In the genomic region with DNA sequence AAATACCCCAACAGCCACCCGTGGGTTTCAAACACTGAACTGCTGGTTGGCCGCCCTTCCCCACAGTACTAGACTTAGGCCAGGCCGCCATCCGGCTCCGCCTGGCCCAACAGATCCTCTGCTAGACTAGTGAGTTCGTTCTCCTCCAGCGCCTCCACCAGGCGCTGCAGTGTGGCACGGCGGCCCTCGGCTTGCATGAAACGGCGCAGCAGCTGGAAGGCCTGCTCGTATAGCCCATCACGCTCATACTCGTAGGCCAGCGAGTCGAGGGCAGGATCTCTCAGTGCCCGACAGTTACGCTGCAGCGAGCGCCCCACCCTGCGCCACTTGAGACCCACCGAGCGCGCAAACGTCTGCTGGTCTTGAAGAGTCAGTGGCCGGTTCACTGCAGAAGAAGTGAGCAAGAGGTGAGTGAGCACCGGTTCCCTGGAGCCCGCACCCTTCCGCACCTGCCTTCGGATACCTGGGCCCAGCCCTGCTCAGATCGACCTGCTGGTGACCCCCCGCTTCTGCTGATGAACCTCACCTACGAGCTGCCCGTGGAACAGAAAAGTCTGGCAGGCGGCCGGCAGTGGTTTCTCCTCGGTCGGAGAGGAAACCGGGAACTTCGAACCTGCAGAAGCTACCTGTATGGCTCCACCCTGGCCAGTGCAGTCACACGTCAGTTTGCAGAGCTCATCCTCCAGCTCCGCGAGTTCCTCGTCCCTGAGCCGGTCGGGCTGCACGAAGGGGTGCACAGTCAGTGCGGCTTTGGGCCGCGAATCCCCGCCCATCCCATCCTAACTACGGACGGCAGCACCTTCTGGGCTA, we compare ENCODE assay signal across 8 mouse cellular contexts. TPM values are rescaled to one million over a fixed set of nuclear protein-coding genes. Genes with fewer than 3 reads are reported as not detected.
DNase-seq lines count a peak whose midpoint lies in the region; ATAC-seq and TF ChIP-seq lines count a peak whose summit lies in the region.

No protein-coding gene starts in this region.

- peak; percentile 22 for ATAC-seq in forebrain, embryonic 13.5 days
- ATAC-seq in monocyte, adult 5-6 weeks (replicated peaks; ENCODE audit: insufficient number of reproducible peaks, low FRiP score, low TSS enrichment, poor library complexity, severe bottlenecking) = 0 out of 2 replicates have a peak, but pooled peaks have one; percentile 7

- no peaks in the 10 kb centered on the region for H3K27me3 ChIP-seq in kidney, adult 2 months (replicated peaks; ENCODE audit: control insufficient read depth, insufficient read depth, low read length)
- H3K27me3 ChIP-seq in forebrain, embryonic 13.5 days = peaks cover 88% of the 10 kb centered on the region

- peak overlapping the region; percentile 79 for H3K4me2 ChIP-seq in forebrain, embryonic 13.5 days

- TF ChIP-seq POLR2A in kidney, adult 2 months (IDR thresholded peaks at IDR 0.05; ENCODE audit: low read depth, low read length) = no peak
- TF ChIP-seq POLR2A in brain, embryonic 14.5 days (IDR thresholded peaks at IDR 0.05; ENCODE audit: borderline replicate concordance, extremely low read depth, insufficient read depth, insufficient read length, poor library complexity, severe bottlenecking) = no peak

- H3K9ac ChIP-seq in forebrain, embryonic 13.5 days = peak overlapping the region; percentile 64

- no peak for DNase-seq in kidney, adult 2 months
- DNase-seq in kidney, postnatal 14 days = no peak
- peak; percentile 65 for DNase-seq in brain, embryonic 14.5 days (ENCODE audit: low read depth)
- peak; percentile 44 for DNase-seq in liver
- no peak for DNase-seq in ovary, postnatal 36 days (ENCODE audit: low spot score)
- DNase-seq in right cerebral cortex, adult 18-20 months = no peak

- no peak overlapping the region for H3K27ac ChIP-seq in kidney, adult 2 months (ENCODE audit: insufficient read depth, low read depth, low read length)
- no peak overlapping the region for H3K27ac ChIP-seq in forebrain, embryonic 13.5 days

- no peaks in the 10 kb centered on the region for H3K9me3 ChIP-seq in forebrain, embryonic 13.5 days (replicated peaks)

- peaks cover 3% of the 10 kb centered on the region; the same call in 1 of the 2 replicates for H3K4me1 ChIP-seq in kidney, adult 2 months (ENCODE audit: control insufficient read depth, insufficient read depth, low read length)
- H3K4me1 ChIP-seq in forebrain, embryonic 13.5 days = peaks cover 27% of the 10 kb centered on the region

- H3K36me3 ChIP-seq in kidney, adult 2 months (ENCODE audit: control insufficient read depth, insufficient read depth, low read length) = no peaks in the 10 kb centered on the region
- no peaks in the 10 kb centered on the region for H3K36me3 ChIP-seq in forebrain, embryonic 13.5 days (ENCODE audit: poor library complexity, severe bottlenecking)

- no peak for TF ChIP-seq CTCF in kidney, adult 2 months (conservative IDR thresholded peaks at IDR 0.05; ENCODE audit: insufficient read depth, insufficient read length, low read depth, low read length)
- TF ChIP-seq CTCF in brain, embryonic 14.5 days (IDR thresholded peaks at IDR 0.05; ENCODE audit: borderline replicate concordance, extremely low read depth, insufficient read depth, insufficient read length) = 0 out of 2 replicates have a peak, but pooled peaks have one; percentile 14

- 36% methylated on average over 55 of the region's 55 CpGs for WGBS in kidney, adult 2 months
- 2% methylated on average over 55 of the region's 55 CpGs for WGBS in forebrain, embryonic 13.5 days

- H3K4me3 ChIP-seq in kidney, adult 2 months (ENCODE audit: insufficient read depth, low read depth, low read length) = peak overlapping the region; percentile 34; the same call in 1 of the 2 replicates
- H3K4me3 ChIP-seq in forebrain, embryonic 13.5 days = peak overlapping the region; percentile 41

RNA-seq across cellular contexts. Expression of a gene that starts 4.2 kb away (rescaled TPM):
- polyA plus RNA-seq in kidney, adult 2 months (2012; rRNA removed) = 4.8 and 5.3 TPM in 2 replicates
- 5.9 and 6.6 TPM in 2 replicates for polyA plus RNA-seq in brain, embryonic 14.5 days (2012; rRNA removed)
- polyA plus RNA-seq in forebrain, embryonic 13.5 days (2015; fragmentation: Nextera tagmentation; extraction: Ambion mirVana) = 1.3 and 2.4 TPM in 2 replicates
- total RNA-seq in monocyte, adult 5-6 weeks (2017) = 0.29 TPM in 1 of 3 replicates, not detected in the others

RNA-seq across cellular contexts. Expression of a gene that starts 5.3 kb away (rescaled TPM):
- 13.1 and 13.5 TPM in 2 replicates for polyA plus RNA-seq in kidney, adult 2 months (2012; rRNA removed)
- polyA plus RNA-seq in brain, embryonic 14.5 days (2012; rRNA removed) = 7.1 and 7.9 TPM in 2 replicates
- polyA plus RNA-seq in forebrain, embryonic 13.5 days (2015; fragmentation: Nextera tagmentation; extraction: Ambion mirVana) = 13.2 and 13.3 TPM in 2 replicates
- 16.2 to 28.9 TPM (median 23.3 TPM) in 3 replicates for total RNA-seq in monocyte, adult 5-6 weeks (2017)

RNA-seq across cellular contexts. Expression of a gene that starts 5.3 kb away (rescaled TPM):
- polyA plus RNA-seq in kidney, adult 2 months (2012; rRNA removed) = 6.9 and 8.3 TPM in 2 replicates
- polyA plus RNA-seq in brain, embryonic 14.5 days (2012; rRNA removed) = 1.00 TPM in 2 replicates
- 0.44 and 0.58 TPM in 2 replicates for polyA plus RNA-seq in forebrain, embryonic 13.5 days (2015; fragmentation: Nextera tagmentation; extraction: Ambion mirVana)
- total RNA-seq in monocyte, adult 5-6 weeks (2017) = 3.6 to 5.0 TPM in 2 of 3 replicates, not detected in the other

RNA-seq across cellular contexts. Expression of a gene that starts 10.5 kb away (rescaled TPM):
- polyA plus RNA-seq in kidney, adult 2 months (2012; rRNA removed) = 2.1 and 2.7 TPM in 2 replicates
- polyA plus RNA-seq in brain, embryonic 14.5 days (2012; rRNA removed) = 0.42 and 0.60 TPM in 2 replicates
- 0.10 and 0.13 TPM in 2 replicates for polyA plus RNA-seq in forebrain, embryonic 13.5 days (2015; fragmentation: Nextera tagmentation; extraction: Ambion mirVana)
- 0.96 to 2.5 TPM in 2 of 3 replicates, not detected in the other for total RNA-seq in monocyte, adult 5-6 weeks (2017)

RNA-seq across cellular contexts. Expression of a gene that starts 16.8 kb away (rescaled TPM):
- polyA plus RNA-seq in kidney, adult 2 months (2012; rRNA removed) = 4.8 and 5.6 TPM in 2 replicates
- 1.3 and 1.8 TPM in 2 replicates for polyA plus RNA-seq in brain, embryonic 14.5 days (2012; rRNA removed)
- 2.4 and 3.0 TPM in 2 replicates for polyA plus RNA-seq in forebrain, embryonic 13.5 days (2015; fragmentation: Nextera tagmentation; extraction: Ambion mirVana)
- total RNA-seq in monocyte, adult 5-6 weeks (2017) = not detected in 3 replicates

Comparison
In these comparisons a context has a peak if more than half of its experiments do, and no peak if none do; other contexts are left out.
1. DNase-seq: peak in brain, embryonic 14.5 days (single experiment) and liver (single experiment); none in kidney, adult 2 months (single experiment), kidney, postnatal 14 days (single experiment), ovary, postnatal 36 days (single experiment) and right cerebral cortex, adult 18-20 months (single experiment).